Mouse (Mus musculus): ENCODE measurements at regions not wholly inside any gene's neighbourhood (a gene's known extent, or its start where the extent isn't known, plus 50 kb on each side); places are given as distances from the start of the nearest gene placed in this dataset.

DNA sequence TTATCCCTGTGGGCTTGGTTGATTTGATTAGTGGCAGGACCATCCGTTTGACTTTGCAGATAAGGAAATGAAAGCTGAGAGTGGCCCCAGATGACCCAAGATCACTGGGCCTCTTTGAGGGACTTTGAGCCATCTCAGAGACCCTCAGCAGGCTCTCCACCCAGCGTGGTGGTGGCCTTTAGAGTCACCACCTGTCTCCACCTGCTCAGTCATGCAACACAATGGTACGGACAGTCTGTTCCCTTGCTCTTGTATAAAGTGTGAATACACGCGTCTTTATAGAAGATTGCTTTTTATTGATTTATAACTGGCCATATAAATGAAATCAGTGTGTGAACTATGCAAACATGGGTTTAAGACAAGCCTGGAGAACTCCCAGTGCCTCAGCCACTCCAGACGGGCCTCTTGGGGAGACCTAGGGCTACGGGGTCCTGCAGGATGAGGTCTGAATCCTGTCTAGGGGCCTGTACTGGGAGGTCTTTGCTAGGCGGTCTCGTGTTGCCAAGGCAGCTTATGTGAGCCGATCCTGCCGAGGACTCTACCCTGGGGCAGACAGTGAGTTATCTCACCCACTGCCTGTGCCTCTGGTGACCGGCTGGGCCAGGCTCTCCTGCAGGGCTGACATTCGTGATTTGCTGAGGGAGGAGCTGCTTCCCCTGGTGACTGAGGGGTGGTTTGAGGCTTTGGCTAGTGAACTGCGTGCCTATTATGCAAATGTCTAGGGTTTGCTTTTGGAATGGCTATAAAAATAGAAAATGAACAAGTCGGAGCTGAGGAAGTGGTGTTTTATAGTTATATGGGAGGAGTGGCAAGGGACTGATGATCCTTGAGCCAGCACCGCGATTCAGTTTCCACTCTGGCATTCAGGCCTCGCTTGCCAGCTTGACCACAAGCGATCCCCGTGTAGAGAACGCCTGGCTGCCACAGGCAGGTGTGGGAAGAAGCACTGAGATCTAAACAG lies 176.5 kb downstream of the Fam43a start:
- DNase-seq (ENCODE audit: low spot score) = no peak

DNA sequence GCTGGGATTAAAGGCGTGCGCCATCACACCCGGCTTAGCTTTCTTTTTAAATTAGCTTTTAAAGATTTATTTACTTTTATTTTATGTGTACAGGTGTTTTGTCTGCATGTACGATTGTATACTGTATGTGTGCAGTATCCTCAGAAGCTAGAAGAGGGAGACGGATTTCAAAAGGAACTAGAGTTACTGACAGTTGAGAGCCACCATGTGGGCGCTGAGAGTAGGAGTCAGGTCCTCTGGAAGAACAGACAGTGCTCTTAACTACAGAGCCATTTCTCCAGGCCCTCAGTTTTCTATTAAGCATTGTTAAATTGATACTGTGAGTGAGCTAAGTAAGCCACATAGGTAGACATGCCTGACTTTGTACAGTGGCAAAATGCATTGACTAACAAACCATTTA lies 177.9 kb downstream of the Fam43a start:
- DNase-seq (ENCODE audit: low spot score) = no peak

- no peak for DNase-seq (ENCODE audit: low spot score)
Observed at GRCm38 (mm10) chr16:30778078-30778477, 178.6 kb downstream of the Fam43a start.

GRCm38 (mm10) chr16:30778945-30779344 lies 179.4 kb downstream of the Fam43a start:
- DNase-seq (ENCODE audit: low spot score) = no peak

- no peak for DNase-seq (ENCODE audit: low spot score)
Observed at GRCm38 (mm10) chr16:30784261-30784660, 184.7 kb downstream of the Fam43a start.

- DNase-seq (ENCODE audit: low spot score) = no peak
Observed at GRCm38 (mm10) chr16:30784949-30785348, 185.4 kb downstream of the Fam43a start.

GRCm38 (mm10) chr16:30786060-30786459 lies 186.5 kb downstream of the Fam43a start:
- DNase-seq (ENCODE audit: low spot score) = no peak

DNA sequence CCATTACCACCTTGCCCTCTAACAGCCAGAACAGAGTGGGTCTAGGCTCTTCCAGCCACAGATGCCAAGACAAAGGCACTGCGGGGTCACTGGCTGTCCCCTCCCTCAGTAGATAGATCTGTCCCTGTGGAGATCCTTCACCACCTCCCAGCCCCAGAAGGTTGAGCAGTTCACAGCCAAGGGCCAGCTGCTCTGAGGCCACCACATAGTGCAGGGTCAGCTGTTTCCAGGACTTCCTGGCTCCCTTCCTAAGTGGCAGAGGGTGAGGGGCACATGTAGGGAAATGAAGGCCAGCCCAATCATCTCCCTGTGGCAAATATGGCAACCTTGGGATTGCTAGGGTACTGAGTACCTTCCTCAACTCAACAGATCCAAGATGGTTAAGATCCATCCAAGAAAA lies 187.8 kb downstream of the Fam43a start:
- no peak for DNase-seq (ENCODE audit: low spot score)

DNA sequence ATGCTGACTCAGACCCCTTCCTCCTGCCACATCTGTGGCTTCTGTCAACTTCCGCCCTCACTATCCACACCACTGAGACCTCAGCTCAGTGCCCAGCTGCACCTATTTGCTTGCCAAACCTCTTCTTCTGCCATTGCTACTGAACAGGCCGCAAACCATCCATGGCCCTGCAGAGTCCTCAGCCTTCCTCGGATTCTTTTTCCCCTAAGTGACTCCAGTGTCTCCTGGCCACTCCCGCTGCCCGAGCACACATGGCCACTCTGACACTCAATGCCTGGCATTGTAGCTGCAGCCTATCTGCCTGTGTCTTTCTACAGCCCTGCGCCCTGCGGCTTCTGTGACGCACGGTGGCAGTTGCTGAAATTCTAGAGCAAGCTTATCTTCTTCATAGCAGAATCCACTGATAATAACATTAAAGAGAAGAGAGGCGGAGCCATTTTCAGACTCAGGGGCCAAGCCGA lies 188.8 kb downstream of the Fam43a start:
- DNase-seq (ENCODE audit: low spot score) = no peak

DNA sequence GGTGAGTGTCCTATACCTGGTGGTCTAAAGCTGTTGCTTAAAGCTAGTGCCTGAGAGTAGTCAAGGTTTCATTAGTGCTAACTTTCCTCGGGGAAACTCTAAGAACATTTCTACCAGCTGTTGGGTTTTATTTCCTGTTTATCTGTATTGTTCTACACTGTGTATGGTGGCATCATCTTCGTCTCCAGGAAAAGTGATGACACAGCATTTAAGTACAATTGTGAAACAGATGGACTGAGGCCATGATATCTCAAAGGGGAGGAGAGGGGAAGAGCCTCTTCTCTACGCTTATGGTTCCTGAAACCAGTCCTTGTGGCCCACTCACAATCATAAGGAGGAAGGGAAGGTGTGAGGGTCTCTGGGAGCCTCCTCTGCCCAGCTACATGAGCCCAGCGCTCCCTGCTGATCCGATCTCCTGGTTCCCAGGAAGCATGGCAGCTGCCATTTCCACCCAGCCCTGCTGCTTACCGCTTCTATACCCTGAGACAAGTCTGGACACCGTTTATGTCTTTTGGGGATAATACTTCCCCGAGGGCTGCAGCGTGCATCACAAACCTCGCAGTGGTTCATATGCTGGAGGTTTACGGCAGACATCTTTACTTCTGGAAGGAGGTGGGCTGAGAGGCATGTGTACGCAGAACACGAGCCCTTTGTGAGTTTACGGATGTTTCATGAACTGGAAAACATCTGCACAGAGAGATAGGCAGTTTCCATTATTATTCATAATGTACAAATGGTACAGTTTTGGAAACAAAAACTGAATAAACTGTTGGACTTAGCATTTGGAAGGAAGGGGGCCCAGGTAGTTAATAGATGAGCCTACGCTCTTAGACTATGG lies 189.6 kb downstream of the Fam43a start:
- DNase-seq (ENCODE audit: low spot score) = no peak

DNA sequence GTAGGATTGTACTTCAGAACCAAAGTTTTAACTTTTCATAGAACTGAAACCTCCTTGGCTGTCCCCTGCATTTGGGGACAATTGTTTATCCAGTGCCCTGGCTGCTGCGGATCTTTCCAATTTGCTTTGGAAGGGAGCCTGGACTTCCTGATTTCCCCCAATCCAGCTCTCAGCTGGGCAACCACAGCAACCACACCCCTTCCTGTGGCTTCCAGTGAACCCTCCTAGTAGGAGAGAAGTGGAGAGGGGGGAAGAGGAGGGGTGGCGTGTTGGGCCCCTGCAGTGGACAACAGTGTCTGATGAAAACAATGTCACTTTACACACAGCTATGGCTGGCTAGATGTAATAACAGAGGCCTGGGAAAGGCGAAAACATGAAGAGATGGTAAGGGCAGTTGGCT lies 190.5 kb downstream of the Fam43a start:
- no peak for DNase-seq (ENCODE audit: low spot score)

- no peak for DNase-seq (ENCODE audit: low spot score)
Observed at GRCm38 (mm10) chr16:30790551-30791001, 191.1 kb downstream of the Fam43a start.

- DNase-seq (ENCODE audit: low spot score) = no peak
Observed at GRCm38 (mm10) chr16:30791048-30791855, 191.7 kb downstream of the Fam43a start.

DNA sequence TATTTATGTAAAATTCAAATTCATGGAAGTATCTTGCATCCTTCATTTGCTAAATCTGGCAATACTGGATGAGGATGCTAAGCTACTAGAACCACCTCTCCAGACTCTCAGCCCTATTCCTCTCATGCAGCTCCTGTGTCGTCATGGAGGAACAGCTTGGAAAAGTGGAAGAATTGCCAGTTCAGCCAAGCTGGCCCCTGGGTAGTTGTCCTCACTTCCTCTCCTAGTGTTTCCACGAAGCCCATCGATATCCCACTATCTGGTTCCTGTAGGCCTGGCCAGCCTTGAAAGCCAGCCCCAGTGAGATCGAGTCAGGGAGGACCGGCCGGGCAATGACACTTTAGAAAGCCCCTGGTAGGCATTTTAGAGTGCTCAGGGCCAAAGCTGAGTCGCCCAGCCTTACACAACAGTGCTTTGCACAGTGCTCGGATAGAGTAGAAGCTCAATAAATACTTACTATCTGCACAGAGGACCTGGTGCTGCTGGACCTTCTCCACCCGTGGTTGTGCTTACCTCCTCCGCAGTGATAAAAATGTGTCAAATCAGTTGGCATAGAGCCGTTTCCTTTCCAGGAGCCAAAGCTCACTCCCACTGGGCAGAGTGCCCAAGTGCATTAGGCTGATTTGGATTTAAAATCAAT lies 193.3 kb downstream of the Fam43a start:
- DNase-seq (ENCODE audit: low spot score) = no peak

DNA sequence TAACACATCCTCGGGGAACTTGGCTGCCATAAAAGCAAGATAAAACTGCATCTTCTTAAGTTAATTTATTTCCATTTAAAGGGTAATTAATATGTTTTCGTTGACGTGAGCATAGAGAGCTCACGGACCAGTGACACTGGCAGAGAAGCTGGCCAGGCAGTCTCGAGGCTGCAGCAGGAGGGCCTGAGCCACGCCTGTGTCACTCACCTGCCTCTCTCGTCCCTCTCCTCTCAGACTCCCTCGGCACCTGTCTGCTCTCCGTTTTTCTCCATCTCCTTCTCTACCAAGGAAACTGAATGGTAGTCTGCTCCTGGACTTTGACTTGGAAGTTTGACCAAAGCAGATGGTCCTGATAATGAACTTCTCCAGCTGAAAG lies 193.8 kb downstream of the Fam43a start:
- no peak for DNase-seq (ENCODE audit: low spot score)

- DNase-seq (ENCODE audit: low spot score) = no peak
Observed at GRCm38 (mm10) chr16:30793856-30794255, 194.3 kb downstream of the Fam43a start.

GRCm38 (mm10) chr16:30795501-30795904 lies 196.0 kb downstream of the Fam43a start:
- no peak for DNase-seq (ENCODE audit: low spot score)

DNA sequence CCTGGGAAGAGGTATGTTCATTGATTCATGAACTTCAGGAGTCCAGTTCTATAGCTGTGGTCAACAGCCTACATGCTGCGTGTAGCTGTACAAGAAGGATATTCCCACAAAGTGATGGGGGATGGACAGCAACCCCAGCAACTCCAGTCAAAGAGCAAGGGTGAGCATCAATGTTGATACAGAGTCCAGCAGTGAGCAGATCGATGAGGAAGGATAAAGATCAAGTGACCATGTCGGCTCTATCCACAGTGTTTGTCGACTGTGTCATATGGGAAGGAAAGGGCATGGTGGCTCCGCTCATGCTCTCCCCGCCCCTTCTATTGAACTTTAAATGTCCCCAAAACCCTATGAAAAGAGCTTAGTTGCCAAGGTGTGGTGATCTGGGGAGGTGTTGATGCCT lies 196.6 kb downstream of the Fam43a start:
- DNase-seq (ENCODE audit: low spot score) = no peak

DNA sequence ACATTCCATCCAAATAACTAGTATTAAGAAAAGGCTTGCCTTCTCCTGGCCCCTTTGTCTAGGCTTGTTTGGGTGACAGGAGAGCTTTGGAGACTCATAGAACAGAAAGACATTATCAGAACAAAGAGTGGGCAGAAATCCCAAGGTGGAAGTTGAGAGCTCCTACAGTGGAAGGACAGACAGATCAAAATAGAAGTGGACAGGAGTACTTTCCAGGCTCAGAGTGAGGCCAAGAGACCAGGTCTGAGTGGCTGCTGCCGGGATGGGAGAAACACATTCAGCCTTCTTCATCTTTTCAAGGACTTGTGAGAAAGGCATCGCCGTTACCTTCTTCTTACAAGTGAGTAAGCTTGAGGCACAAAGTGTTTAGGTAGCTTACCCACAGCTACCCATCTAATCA lies 197.5 kb downstream of the Fam43a start:
- DNase-seq (ENCODE audit: low spot score) = no peak

DNA sequence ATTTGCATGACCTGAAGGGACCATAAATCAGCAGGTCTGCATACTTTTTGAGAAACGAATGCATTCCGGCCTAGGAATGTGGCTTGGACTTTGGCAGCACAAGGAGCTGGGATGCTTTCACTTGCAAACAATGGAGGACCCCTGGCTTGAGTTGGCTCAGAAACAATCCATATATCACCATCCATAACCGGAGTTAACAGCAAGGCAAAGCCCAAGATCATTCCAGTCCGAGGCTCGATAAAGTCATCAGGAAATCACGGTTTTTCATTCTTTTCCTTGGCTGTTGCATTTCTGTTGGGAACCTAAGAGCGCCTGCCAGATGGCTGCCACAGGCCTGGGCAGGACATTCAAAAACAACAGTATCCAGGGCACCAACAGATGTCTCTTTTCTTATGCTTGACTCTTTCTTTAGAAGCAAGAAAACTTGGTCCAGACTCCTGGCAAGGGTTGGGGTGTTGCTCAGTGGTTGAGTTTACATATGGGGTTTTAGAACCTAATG lies 198.5 kb downstream of the Fam43a start:
- no peak for DNase-seq (ENCODE audit: low spot score)

- DNase-seq (ENCODE audit: low spot score) = no peak
Observed at GRCm38 (mm10) chr16:30798536-30798935, 199.0 kb downstream of the Fam43a start.

Measured in spleen, adult 12 weeks (tissue).